Mouse (Mus musculus): ENCODE measurements around the gene Sh3kbp1. TPM values are rescaled to one million over a fixed set of nuclear protein-coding genes. Genes with fewer than 3 reads are reported as not detected.

Gene Sh3kbp1
- polyA plus RNA-seq, 2 experiments = 4.0 to 9.9 TPM

DNA sequence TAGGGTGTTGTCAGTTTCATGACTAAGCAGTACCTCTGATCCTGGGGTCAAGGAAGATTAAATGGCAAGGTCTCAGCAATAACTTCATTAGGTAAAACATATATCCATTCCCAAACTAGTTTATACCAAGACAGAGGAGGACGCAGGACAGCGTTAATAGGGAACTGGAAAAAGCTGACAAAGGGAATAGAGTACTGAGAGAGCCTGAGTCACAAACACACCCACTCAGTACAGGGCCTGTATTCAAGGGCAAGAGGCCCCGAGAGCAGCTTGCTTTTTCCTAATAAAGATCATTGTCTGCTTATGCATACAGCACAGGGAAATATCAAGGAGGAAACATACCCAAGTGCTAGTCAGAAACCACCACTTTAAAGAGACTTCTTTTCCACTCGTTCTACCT lies 284.5 kb downstream of the Sh3kbp1 start:
- DNase-seq (ENCODE audit: low read depth in 3 of 3, low spot score in 3 of 3) (no peak), ATAC-seq (ENCODE audit: insufficient read depth) (no peak)
- Histone ChIP-seq H3K9ac (replicated peaks) (no peak overlapping the region), H3K27me3 (ENCODE audit: control insufficient read depth, insufficient read depth, low read length) (no peaks in the 10 kb centered on the region), H3K4me2 (ENCODE audit: low read depth) (no peak overlapping the region), H3K4me1 (replicated peaks; ENCODE audit: control insufficient read depth in 2 of 2, insufficient read depth in 2 of 2, low read length in 1 of 2) (0 out of 4 replicates have a peak, but pooled peaks cover 0 to 2% of the 10 kb centered on the region in 2 experiments), H3K4me3 (ENCODE audit: insufficient read depth in 1 of 2, low read depth in 2 of 2, low read length in 2 of 2) (no peak overlapping the region), H3K36me3 (replicated peaks; ENCODE audit: control insufficient read depth, insufficient read depth, low read depth) (no peaks in the 10 kb centered on the region), H3K9me3 (ENCODE audit: control insufficient read depth, low read length) (no peaks in the 10 kb centered on the region), H3K27ac (no peak overlapping the region)
- 62% methylated on average over 4 of the region's 4 CpGs for WGBS (ENCODE audit: insufficient replicate concordance)
- TF ChIP-seq CTCF (IDR thresholded peaks at IDR 0.05; ENCODE audit: low read depth) (no peak), EP300 (IDR thresholded peaks at IDR 0.05; ENCODE audit: low read depth) (no peak)

DNA sequence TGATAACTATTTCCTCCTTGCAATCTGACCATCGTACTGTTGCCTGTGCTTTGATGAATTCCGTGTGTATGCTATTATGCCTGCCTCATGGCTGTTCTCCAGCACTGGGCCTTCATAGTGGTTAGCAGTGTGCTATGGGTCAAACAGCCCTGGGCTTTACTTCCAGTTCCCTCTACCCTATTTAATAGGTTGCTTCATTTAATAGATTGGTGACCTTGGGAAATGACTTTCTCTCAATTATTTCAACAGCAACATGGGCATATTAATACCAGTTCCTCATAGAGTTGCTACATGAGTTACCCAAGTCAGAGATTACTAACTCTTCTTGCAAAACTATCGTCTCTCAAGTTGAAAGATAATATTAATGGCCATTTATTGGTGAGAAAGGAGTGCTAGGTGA lies 285.0 kb downstream of the Sh3kbp1 start:
- Histone ChIP-seq H3K4me2 (ENCODE audit: low read depth) (no peak overlapping the region), H3K27me3 (ENCODE audit: control insufficient read depth, insufficient read depth, low read length) (no peaks in the 10 kb centered on the region), H3K9me3 (ENCODE audit: control insufficient read depth, low read length) (no peaks in the 10 kb centered on the region), H3K9ac (replicated peaks) (no peak overlapping the region), H3K4me3 (ENCODE audit: insufficient read depth in 1 of 2, low read depth in 2 of 2, low read length in 2 of 2) (no peak overlapping the region), H3K27ac (no peak overlapping the region), H3K4me1 (replicated peaks; ENCODE audit: control insufficient read depth in 2 of 2, insufficient read depth in 2 of 2, low read length in 1 of 2) (0 out of 4 replicates have a peak, but pooled peaks cover 0 to 2% of the 10 kb centered on the region in 2 experiments), H3K36me3 (replicated peaks; ENCODE audit: control insufficient read depth, insufficient read depth, low read depth) (no peaks in the 10 kb centered on the region)
- WGBS (ENCODE audit: insufficient replicate concordance) = 65% methylated on average over 3 of the region's 3 CpGs
- TF ChIP-seq CTCF (IDR thresholded peaks at IDR 0.05; ENCODE audit: low read depth) (no peak), EP300 (IDR thresholded peaks at IDR 0.05; ENCODE audit: low read depth) (no peak)
- ATAC-seq (ENCODE audit: insufficient read depth) (no peak), DNase-seq (ENCODE audit: low read depth in 3 of 3, low spot score in 3 of 3) (no peak)

DNA sequence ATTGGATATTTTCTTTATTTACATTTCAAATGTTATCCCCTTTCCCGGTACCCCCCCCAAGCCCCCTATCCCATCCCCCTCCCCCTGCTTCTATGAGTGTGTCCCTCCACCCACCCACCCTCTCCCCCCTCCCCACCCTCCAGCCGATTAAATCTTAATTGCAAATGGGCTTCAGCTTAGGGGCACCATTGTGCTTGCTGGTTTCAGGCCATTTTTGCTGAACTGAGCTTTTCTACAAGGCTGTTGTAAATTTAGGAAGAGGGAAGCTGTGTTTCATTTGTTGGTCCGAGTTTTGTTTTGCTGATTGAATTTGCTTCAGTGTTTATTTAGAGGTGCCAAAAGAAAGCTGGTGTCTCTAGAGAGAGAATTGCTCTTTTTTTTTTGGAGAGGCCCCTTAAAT lies 286.4 kb downstream of the Sh3kbp1 start:
- Histone ChIP-seq H3K27ac (no peak overlapping the region), H3K4me2 (ENCODE audit: low read depth) (no peak overlapping the region), H3K27me3 (ENCODE audit: control insufficient read depth, insufficient read depth, low read length) (no peaks in the 10 kb centered on the region), H3K36me3 (replicated peaks; ENCODE audit: control insufficient read depth, insufficient read depth, low read depth) (no peaks in the 10 kb centered on the region), H3K9ac (replicated peaks) (no peak overlapping the region), H3K4me1 (replicated peaks; ENCODE audit: control insufficient read depth in 2 of 2, insufficient read depth in 2 of 2, low read length in 1 of 2) (0 out of 4 replicates have a peak, but pooled peaks cover 0 to 2% of the 10 kb centered on the region in 2 experiments), H3K4me3 (ENCODE audit: insufficient read depth in 1 of 2, low read depth in 2 of 2, low read length in 2 of 2) (no peak overlapping the region), H3K9me3 (ENCODE audit: control insufficient read depth, low read length) (no peaks in the 10 kb centered on the region)
- TF ChIP-seq EP300 (IDR thresholded peaks at IDR 0.05; ENCODE audit: low read depth) = no peak
- TF ChIP-seq CTCF (IDR thresholded peaks at IDR 0.05; ENCODE audit: low read depth) = no peak
- ATAC-seq (ENCODE audit: insufficient read depth) (no peak), DNase-seq (ENCODE audit: low read depth in 3 of 3, low spot score in 3 of 3) (no peak)
- 44% methylated on average over 3 of the region's 3 CpGs for WGBS (ENCODE audit: insufficient replicate concordance)

DNA sequence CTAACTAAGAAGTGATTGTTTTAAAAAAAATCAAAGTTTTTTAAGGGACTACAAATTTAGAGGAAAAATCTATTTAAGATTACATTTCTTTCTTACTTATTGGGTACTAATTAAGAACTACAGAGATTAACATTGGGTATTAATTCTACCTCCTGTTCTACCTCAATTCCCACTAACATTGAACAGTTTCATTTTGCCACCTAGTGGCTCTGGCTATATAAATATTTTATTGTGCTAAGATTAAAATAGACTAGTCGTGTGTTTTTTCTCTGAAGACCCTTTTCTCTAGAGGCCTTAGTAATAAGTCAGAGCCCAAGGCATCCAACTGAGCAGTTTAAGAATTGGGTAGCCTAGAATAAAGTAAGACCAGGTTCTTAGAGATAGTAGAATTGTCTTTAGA lies 288.1 kb downstream of the Sh3kbp1 start:
- Histone ChIP-seq H3K36me3 (replicated peaks; ENCODE audit: control insufficient read depth, insufficient read depth, low read depth) (no peaks in the 10 kb centered on the region), H3K4me2 (ENCODE audit: low read depth) (no peak overlapping the region), H3K27ac (no peak overlapping the region), H3K9ac (replicated peaks) (no peak overlapping the region), H3K27me3 (ENCODE audit: control insufficient read depth, insufficient read depth, low read length) (no peaks in the 10 kb centered on the region), H3K9me3 (ENCODE audit: control insufficient read depth, low read length) (no peaks in the 10 kb centered on the region), H3K4me3 (ENCODE audit: insufficient read depth in 1 of 2, low read depth in 2 of 2, low read length in 2 of 2) (no peak overlapping the region), H3K4me1 (replicated peaks; ENCODE audit: control insufficient read depth in 2 of 2, insufficient read depth in 2 of 2, low read length in 1 of 2) (no peaks in the 10 kb centered on the region)
- TF ChIP-seq EP300 (IDR thresholded peaks at IDR 0.05; ENCODE audit: low read depth) = no peak
- no peak for TF ChIP-seq CTCF (IDR thresholded peaks at IDR 0.05; ENCODE audit: low read depth)
- DNase-seq (ENCODE audit: low read depth in 3 of 3, low spot score in 3 of 3) (no peak), ATAC-seq (ENCODE audit: insufficient read depth) (no peak)
- WGBS (ENCODE audit: insufficient replicate concordance) = 52% methylated on average over 1 of the region's 1 CpGs

DNA sequence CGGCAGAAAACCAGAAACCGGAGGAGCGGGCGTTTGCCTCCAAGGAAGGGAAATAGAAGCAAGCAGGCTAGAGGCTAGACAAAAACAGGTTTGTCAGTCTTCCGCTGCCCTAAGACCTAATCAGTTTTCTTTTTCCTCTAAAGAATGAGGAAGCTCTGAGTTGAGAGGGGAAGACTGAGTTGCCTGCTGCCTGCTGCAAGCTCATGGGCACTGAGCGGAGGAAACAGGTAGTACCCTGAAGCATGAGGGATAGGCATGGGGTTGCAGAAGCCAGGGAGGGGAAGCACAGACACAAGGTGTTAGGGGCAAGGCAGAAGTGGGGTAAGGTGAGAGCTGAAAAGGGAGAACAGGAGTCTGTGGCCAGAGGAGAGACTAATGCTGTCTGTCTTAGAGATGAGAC lies 297.7 kb downstream of the Sh3kbp1 start:
- TF ChIP-seq EP300 (IDR thresholded peaks at IDR 0.05; ENCODE audit: low read depth) (no peak), CTCF (IDR thresholded peaks at IDR 0.05; ENCODE audit: low read depth) (no peak)
- Histone ChIP-seq H3K36me3 (replicated peaks; ENCODE audit: control insufficient read depth, insufficient read depth, low read depth) (no peaks in the 10 kb centered on the region), H3K9me3 (ENCODE audit: control insufficient read depth, low read length) (no peaks in the 10 kb centered on the region), H3K4me2 (ENCODE audit: low read depth) (no peak overlapping the region), H3K9ac (replicated peaks) (no peak overlapping the region), H3K4me1 (replicated peaks; ENCODE audit: control insufficient read depth in 2 of 2, insufficient read depth in 2 of 2, low read length in 1 of 2) (no peaks in the 10 kb centered on the region), H3K4me3 (ENCODE audit: insufficient read depth in 1 of 2, low read depth in 2 of 2, low read length in 2 of 2) (no peak overlapping the region), H3K27ac (no peak overlapping the region), H3K27me3 (ENCODE audit: control insufficient read depth, insufficient read depth, low read length) (no peaks in the 10 kb centered on the region)
- DNase-seq (ENCODE audit: low read depth in 3 of 3, low spot score in 3 of 3) = no peak
- no peak for ATAC-seq (ENCODE audit: insufficient read depth)
- 52% methylated on average over 6 of the region's 6 CpGs for WGBS (ENCODE audit: insufficient replicate concordance)

All from liver, embryonic 14.5 days (tissue).